Mouse (Mus musculus): ENCODE results near the gene Chchd6.

The Chchd6 gene

DNA sequence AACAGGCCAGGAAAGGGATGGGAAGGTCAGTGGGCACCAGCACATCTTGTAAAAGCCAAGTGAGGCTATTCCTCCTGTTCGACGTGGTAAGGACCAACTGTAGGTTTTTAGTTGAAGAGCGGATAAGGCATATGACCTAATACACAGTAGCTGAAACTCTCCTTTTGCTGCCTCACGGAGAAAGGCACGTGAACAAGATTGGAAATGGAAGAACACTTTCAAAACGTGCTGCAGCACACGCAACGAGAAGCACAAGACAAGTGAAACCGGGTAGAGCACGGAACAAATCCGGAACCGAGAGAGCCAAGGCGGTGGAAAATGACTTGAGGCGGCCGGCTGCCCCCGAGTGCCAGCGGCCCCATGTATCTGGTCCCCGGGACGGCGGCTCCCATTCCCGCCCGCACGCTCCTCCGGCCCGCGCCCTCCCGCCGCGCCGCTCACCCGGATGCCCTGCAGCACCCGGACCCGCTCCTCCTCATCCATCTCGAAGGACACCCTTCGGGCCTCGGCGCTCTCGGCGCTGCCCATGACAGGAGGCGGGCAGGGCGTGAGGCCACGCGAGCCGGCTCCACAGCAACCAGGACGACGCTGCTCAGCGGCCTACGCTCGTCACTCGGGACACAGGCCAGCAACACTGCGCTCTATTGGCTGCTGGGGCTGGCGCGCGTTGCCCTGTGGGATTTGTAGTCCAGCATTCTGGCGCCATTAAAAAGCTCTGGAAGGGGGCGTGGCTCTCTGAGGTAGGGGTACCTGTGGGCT is at the start of gene Chchd6:
Chchd6 (minus strand) TSS at position 635 of the 759 bp plus-strand sequence.
- peak; percentile 95 for DNase-seq (ENCODE audit: low spot score)

DNA sequence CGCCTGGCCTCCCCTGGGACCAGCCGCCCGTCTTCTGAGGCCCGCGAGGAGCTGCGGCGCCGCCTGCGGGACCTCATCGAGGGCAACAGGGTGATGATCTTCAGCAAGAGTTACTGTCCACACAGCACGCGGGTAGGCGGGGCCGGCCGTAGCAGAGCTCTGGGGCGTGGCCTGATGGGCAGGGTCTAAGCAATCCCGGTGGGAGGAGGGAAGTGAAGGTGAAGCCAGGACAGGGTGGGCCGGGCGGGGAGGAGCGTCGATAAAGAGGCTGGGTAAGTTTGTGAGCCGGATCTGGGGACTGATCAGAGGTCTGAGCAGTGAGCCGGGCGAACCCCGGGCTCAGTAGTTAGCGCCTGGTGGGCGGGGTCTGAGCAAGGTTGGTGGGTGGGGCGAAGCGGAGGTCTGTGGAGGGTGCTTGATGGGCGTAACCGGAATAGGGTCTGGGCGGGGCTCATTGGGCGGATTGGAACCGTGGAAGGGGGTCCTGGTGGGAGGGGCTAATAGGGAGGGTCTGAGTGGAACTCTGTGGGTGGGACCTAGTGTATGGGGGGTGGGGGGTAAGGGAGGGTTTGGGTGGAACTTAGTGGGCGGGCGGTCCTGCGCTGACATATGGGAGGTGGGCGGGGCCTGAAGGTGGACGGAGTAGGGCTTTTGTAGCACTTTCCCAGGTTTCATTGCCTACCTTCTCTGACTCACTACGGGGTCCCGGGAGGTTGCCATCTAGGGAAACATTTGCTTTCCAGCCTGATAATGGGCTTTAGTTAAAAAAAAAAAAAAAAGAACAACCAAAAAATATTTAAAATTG is 49.0 kb upstream of the Chchd6 start:
- DNase-seq (ENCODE audit: low spot score), result peak; percentile 94

DNA sequence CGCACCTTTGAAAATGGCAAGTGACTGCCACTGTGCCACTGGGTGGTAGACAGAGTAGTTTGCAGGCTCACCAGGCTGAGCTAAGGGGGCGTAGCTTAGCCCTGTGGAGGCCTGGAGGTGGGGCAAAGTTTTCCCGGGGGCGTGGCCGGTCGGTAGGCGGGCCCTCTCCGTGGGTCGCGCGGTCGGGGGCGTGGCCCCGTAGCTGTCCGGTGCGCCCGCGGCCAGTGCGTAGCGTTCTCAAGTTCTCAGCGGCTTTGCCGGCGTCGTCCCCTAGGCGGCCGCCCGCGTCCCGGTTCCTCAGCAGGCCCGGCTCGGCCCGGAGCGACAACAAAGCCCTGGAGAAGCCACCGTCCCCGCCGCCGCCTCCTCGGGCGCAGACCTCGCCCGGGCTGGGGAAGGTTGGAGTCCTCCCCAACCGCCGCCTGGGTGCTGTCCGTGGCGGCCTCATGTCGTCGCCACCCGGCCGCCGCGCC is 48.4 kb upstream of the Chchd6 start, which contains the start of gene Txnrd3:
Txnrd3 (plus strand) TSS at position 191 of the 473 bp plus-strand sequence.
- peak; percentile 95 for DNase-seq (ENCODE audit: low spot score)

DNA sequence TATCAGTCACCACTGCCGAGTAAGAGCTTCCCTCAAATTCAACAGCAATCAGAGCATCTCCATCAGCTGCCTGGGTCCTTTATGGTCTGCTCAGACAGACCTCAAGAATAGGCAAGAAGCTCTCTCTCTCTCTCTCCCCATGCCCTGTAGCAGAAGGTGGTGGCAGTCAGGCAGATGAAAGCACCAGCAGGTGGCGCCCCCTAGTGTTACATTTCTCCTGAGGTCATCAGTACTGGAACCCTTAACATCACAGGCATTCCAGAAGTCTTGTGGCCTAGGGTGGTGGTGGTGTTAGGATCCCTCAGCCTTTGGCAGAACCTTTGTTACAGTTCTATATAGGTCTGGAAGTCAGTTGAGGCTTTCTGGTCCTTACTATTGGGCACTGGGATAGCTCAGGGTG is 43.6 kb upstream of the Chchd6 start:
- peak; percentile 40 for DNase-seq (ENCODE audit: low spot score)

DNA sequence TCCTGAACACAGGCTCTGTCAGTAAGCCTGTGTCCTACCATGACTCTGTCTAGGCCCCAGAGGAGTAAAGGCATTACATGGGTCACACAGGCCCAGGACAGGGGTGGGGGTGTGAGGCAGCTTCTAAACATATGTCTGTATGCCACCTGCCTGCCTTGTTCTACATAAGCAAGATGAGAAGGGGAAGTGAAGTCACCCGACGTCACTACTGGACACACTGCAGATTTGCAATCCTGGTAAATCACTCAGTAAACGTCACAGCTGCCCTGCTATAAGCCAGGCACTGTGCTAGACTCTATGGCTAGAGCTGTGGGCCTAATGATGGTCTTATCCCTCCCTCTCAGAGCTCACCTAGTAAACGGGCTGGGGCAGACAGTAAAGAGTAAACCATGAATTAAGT is 42.5 kb upstream of the Chchd6 start:
- DNase-seq (ENCODE audit: low spot score), result no peak

DNA sequence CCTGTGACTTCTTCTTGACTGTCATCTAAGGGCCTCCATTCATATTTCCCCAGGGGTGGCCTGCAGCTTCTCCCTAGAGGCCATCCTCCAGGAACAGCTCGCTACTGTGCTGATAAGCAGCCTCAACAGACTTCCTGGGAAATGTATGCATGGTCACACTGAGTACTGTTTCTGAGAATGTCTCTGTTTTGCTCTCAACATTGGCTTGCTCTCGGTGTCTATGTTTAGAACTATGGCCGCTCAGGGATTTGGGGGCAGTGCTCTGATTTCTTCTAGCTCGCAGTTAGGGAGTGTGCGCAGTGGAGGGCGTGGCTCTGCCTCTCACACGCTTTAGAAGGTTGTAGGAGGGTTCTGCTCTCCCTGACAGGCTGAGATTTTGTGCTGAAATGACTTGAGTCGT is 38.9 kb upstream of the Chchd6 start:
- DNase-seq (ENCODE audit: low spot score), result no peak

DNA sequence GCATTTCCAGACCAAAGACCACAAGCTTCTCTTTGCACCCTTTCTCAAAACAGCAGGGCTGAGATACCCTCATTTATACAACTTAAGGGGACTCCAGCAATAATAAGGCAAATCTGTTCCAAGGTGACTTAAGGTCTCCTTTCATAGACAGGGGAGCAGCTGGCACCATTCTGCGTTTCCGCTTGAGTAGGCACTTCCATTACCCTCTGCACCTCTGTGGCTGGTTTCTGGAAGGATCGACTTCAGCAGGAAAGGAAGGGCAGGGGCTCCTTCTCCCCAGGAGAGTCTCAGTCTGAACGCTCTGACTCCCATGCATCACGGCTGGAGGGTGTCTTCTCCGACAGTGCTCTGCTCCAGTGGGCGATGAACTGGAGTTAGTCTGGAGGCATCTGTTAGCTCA is 37.7 kb upstream of the Chchd6 start:
- no peak for DNase-seq (ENCODE audit: low spot score)

DNA sequence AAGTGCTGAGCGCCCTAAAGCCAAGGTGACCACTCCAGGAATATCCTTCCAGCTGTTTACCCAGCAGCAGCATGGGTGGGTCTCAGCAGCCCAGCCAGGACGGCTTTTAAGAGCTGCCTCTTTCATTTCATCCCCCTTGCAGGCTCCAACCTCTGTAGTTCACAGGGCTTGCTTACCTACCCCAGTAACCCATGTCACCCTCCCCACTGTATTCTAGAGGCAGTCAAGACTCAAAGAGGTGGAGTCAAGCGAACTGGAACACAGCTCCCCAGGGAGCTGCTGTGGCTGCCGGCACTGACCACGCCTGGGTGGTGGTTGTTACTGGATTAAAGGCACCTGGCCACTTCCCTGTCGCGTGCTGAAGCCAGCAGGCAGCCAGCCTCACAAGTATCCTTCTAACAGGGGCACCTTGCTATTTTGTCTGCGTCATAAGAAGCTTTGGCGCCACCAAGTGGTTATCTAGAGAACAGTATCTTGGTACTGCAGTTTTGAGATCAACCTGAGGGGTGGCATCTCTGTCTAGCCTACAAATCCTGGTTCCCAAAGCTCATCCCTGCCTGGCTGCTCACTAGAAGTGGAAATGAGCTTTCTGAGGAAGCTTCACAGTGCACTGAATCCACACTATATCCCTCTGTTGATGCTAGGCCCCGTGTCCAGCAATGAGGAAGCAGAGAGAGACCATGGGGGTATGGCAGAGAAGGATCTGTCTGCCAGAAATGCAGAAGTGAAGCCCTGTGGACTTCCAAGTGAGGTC is 36.5 kb upstream of the Chchd6 start:
- peak; percentile 79 for DNase-seq (ENCODE audit: low spot score)

DNA sequence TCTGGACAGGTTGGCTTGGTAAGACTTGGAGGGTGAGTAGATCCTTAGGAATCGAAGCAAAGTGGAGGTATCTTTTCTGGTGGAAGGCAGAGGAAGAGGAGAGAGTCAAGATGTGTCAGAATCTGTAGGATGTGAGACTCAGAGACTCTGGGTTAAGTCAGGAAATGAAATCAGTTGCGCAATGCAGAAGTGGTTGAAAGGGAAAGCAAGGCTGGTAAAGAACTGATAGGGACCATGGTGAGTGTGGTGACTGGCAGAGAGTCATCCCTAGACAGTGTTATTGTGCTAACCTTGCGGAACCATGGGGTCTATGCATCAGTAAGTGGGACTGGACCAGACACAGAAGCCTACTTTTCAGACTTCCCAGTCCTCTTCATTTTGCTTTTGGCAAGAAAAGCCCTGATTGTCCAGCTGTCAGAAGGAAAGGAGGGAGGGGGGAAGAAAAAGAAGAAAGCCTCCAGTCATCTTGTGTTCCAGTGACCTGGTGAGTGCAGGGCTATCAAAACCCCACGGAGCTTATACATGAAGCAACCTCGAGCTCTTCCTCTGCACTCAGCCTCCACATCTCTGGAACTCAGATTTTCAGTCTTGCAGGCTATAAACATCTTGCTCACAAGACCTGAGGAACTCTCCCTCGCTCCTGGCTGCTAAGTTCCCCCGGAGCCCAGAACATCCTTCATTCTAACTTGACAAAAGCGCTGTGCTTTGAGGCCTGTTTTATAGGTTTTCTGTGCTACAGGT is 32.8 kb upstream of the Chchd6 start:
- no peak for DNase-seq (ENCODE audit: low spot score)

DNA sequence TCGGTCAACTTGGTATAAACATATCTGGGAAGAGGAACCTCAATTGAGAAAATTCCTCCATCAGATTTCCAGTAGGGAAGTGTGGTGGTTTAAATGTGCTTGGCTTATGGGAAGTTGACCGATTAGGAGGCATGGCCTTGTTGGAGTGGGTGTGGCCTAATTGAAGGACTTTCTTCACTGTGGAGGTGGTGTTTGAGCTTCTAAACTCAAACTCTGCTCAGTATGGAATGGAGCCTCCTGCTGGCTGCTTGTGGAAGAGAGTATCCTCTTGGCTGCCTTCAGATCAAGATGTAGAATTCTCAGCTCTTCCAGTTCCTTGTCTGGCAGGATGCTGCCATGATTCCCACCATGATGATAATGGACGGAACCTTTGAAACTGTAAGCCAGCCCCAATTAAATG is 27.2 kb upstream of the Chchd6 start:
- DNase-seq (ENCODE audit: low spot score), result no peak

DNA sequence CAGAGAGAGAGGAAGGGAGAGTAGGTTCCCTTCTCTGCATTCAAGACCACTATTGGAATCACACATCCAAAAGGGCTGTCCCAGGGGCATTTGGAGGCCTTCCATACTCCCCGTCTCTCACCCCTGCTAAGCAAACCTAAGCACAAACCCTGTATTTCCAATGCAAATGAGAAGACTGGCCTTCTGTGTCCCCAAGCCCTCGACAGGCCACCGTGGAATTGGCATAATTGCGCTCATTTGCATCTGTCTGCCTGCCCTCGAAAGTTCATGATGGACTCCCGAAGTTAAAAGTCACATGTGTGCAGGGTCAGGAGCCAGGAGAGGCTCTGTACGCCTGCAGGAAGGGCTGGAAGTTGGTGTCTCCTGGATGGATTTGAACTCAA is 19.9 kb upstream of the Chchd6 start:
- no peak for DNase-seq (ENCODE audit: low spot score)

DNA sequence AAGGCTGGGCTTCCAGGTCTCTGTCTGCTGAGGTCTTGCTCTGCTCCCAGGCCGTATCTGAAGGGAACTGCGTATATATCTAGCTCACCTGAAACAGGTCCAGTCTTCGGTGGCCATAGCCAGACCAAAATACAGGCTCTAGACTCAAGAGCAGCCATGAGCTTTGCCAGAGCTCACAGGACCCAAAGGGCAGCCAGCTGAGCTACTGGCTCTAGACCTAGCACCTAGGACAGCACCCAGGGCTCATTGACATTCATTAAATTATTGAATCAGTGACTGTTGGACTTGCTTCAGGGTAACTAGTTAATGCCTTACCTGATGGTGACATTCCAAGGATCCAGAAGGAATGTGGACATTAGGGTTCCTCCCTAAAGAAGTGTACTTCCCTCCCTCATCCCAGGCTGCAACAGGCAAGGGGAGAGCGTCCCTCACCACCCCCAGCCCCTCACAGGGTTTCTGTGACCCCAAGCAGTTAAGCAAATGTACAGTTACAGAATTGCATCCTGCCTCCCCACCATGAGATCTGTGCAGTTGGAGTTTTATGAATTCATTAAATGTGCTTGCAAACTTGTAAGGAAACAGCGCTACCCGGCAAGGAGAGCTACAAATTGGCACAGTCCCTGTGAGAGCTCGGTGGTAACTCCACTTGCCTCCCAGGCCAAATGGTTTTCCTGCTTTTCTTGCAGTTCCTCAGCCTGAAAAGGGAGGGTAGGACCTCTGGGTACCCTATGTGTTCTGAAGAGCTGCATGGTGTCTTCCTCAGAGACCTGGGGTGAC is 19.3 kb upstream of the Chchd6 start:
- DNase-seq (ENCODE audit: low spot score), result no peak

DNA sequence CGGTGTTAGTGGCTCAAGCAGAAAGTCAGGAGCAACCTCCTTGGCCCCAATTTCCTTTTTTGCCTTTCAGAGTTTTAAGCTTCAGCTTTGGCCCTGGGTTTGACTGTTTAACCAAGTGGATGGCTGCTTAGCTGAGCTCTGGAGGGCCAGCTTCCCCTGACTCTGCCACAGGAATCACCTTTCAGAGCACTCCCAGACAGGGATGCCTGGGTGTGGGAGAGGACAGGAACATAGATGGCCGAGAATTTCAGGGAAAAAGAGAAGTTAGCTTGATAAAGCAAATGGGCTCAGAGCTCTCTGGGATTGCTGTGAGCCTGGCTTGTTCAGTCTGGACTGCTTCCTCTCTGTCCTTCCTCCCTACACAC is 18.6 kb upstream of the Chchd6 start:
- DNase-seq (ENCODE audit: low spot score), result no peak

DNA sequence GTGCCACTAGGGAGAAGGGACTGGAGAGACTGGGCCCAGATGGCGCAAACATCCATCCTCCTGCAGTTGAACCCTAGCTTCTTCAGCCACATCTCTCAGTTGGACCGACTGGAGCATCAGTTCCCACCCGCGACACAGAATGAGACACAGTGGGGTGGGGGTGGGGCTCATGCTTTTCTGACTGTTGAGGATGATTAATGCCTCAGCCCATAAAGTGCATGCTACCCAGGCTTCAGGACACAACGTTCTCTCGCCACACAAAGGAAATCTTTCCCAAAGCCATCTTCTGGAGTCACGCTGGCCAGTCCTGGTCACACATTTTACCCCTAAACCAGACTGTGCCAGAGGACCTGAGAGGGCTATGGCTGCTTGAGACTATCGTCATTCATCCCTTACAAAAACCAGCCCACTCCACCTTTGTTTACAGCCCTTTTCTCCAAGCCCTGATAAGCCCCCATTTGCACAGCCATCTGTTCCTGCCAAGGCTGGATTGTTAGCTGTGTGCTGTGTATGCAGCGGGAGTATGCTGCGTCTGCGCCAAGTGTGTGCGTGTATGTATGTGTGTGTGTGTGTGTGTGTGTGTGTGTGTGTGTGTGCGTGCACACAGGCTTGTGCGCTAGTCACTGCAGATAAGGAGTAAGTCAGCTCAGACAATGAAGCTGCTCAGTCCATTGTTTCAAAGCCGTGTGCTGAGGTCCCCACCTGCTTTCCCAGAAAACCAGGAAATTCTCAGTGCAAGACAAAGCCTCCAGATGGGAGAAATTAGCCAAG is 18.1 kb upstream of the Chchd6 start:
- DNase-seq (ENCODE audit: low spot score), result no peak

DNA sequence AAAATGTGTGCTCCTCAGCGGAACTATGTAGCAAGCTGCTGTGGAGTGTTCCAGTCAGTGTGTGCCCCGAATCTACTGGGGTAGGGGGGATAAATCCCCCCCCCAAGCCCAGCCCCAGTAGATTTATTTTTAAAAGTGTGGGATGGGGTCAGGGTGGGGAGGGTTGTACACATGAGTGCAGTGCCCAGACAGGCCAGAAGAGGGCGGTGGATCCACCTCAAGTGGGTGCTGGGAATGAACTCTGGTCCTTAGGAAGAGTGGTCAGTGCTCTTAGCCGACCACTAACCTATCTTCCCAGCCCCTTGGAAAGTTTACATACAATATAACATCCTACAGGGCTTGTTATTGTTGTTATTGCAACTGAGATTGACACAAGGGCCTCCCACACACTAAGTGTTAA is 12.5 kb upstream of the Chchd6 start:
- no peak for DNase-seq (ENCODE audit: low spot score)

DNA sequence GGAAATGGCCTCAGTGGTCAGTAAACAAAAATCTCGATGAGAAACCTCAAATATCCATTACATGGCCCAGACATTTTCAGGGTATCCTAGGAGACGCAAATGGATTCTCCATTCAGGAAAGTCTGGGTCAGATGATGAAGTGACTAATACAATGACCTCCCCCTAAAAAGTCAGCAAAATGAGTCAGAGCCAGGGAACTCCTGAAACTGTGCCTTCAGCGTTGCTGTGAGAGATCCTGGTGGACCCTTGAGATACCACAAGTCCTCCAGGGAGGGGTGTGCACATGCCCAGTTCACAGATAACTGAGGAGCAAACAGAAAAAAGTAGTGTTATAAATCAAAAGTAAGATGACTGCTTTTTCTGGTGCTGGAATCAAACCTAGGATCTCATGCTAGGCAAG is 10.6 kb upstream of the Chchd6 start:
- no peak for DNase-seq (ENCODE audit: low spot score)

DNA sequence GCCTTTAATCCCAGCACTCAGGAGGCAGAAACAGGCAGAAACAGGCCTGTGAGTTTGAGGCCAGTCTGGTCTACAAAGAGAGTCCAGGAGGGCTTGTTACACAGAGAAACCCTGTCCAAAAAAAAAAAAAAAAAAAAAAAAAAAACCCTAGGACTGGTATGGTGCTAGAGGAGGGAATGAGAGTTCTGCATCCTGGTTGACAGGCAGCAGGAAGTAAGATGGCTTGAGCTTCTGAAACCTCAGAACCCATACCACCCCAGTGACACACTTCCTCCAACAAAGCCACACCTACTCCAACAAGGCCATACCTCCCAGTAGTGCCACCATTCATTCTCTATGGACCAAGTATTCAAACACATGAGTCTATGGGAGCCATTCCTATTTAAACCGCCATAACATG is 1.1 kb upstream of the Chchd6 start:
- DNase-seq (ENCODE audit: low spot score), result no peak

DNA sequence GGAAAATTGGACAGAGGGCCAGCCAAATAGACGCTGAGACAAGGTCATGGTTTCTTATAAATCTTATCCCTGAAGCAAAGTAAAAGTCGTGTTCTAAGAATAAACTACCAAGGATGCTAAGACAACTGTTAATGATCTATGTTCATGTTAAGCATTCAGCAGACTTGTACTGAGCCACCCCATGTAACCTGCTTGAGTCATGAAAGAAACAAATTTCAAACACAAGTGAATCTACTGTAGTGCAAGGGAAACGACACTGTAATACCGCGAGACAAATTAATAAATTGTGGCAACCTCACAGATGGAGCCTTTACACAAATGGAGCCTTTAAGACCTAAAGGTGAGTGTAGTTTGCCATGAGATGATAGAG is 310 bp upstream of the Chchd6 start:
- DNase-seq (ENCODE audit: low spot score), result no peak

DNA sequence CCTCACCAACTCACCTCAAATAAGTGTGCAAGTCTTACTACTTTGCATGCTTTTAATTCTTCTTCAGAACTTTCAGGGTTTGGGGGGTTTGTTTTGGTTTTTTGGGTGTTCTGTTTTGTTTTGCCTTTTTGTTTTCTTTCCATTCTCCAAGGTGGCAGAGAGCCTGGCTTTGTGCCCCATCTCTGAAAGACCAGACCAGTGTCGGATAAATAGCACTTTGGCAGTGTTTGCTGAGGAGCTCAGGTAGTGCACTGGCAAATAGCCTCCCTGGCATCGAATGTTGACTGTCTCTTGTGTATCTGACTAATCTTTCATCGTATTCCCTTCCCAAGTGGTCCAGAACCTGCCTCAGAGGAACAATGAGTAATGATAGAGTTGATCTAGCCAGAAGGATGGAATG is 3.4 kb downstream of the Chchd6 start:
- no peak for DNase-seq (ENCODE audit: low spot score)

DNA sequence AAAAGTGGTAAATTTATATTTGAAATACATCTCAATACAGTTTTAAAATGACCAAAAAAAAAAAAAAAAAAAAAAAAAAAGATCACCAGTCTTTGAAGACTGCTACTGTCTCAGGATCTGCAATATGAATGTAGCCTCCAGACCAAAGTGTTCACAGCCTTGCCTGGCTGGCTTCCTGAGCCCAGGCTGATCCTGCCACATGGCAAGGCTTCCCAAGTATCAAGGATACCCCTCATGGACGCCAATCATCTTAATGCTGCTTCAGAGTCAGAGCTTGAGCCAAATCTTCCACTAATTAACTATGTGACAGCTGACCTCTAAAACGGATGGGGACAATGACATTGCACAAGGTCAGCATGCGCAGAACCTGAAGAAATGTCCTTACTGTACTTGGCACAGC is 3.9 kb downstream of the Chchd6 start:
- no peak for DNase-seq (ENCODE audit: low spot score)

DNA sequence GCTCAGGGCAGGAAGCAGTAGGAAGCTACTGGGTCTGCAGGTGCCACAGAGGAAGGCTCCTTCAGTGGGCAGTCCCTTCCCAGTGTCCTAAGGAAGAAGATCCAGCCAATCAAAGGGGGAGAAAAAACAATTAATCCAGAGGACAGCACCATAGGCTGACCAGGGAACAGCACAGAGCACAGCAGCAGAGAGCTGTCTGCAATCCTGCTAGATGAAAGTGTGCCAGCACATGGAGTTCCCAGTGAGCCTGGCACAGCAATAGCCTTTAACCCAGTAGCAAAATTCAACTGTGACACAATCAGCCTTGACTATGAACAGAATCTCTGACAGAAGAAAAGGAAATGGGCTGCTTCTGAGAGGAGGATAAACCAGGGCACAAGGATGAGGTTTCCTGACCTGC is 9.8 kb downstream of the Chchd6 start:
- DNase-seq (ENCODE audit: low spot score), result no peak

Data from urinary bladder, postnatal 14 days (tissue).